Mouse (Mus musculus): ENCODE results near the gene Kcnq5. TPM values are rescaled to one million over a fixed set of nuclear protein-coding genes. Genes with fewer than 3 reads are reported as not detected.

The Kcnq5 gene
- total RNA-seq (2021), result 1 to 10 TPM; 2.2 to 3.1 TPM
- long read RNA-seq, experiment 1, partial matches to known transcripts, result 0 of 1 reads
- long read RNA-seq, experiment 1, other reads (novel, unspliced or antisense), result 1 of 1 reads
- long read RNA-seq, experiment 2, result 0 reads

- DNase-seq (ENCODE audit: low spot score in 2 of 2), result peak; percentile 40 to 57
Measured at GRCm38 (mm10) chr1:21961251-21962082, at the start of gene Kcnq5. TSS of gene Kcnq5 (minus strand) at chr1:21961942.

GRCm38 (mm10) chr1:21979755-21980154 is 18.0 kb upstream of the Kcnq5 start:
- no peak for DNase-seq (ENCODE audit: low spot score in 2 of 2)

GRCm38 (mm10) chr1:21979292-21979691 is 17.6 kb upstream of the Kcnq5 start:
- no peak for DNase-seq (ENCODE audit: low spot score in 2 of 2)

GRCm38 (mm10) chr1:21974040-21974439 is 12.3 kb upstream of the Kcnq5 start:
- DNase-seq (ENCODE audit: low spot score in 2 of 2), result no peak

GRCm38 (mm10) chr1:21967139-21967538 is 5.4 kb upstream of the Kcnq5 start:
- no peak for DNase-seq (ENCODE audit: low spot score in 2 of 2)

- DNase-seq (ENCODE audit: low spot score in 2 of 2), result no peak
Measured at GRCm38 (mm10) chr1:21962896-21963864, 1.4 kb upstream of the Kcnq5 start.

- DNase-seq (ENCODE audit: low spot score in 2 of 2), result peak in 1 of 2 experiments; percentile 14
Measured at GRCm38 (mm10) chr1:21962083-21962471, 335 bp upstream of the Kcnq5 start.

GRCm38 (mm10) chr1:21960421-21961250 is 1.1 kb downstream of the Kcnq5 start:
- DNase-seq (ENCODE audit: low spot score in 2 of 2), result peak in 1 of 2 experiments; percentile 9

GRCm38 (mm10) chr1:21959648-21960285 is 2.0 kb downstream of the Kcnq5 start:
- DNase-seq (ENCODE audit: low spot score in 2 of 2), result no peak

GRCm38 (mm10) chr1:21958013-21958412 is 3.7 kb downstream of the Kcnq5 start:
- DNase-seq (ENCODE audit: low spot score in 2 of 2), result no peak

GRCm38 (mm10) chr1:21940831-21941230 is 20.9 kb downstream of the Kcnq5 start:
- no peak for DNase-seq (ENCODE audit: low spot score in 2 of 2)

- no peak for DNase-seq (ENCODE audit: low spot score in 2 of 2)
Measured at GRCm38 (mm10) chr1:21927182-21927581, 34.6 kb downstream of the Kcnq5 start.

- DNase-seq (ENCODE audit: low spot score in 2 of 2), result no peak
Measured at GRCm38 (mm10) chr1:21923293-21923642, 38.5 kb downstream of the Kcnq5 start.

- no peak for DNase-seq (ENCODE audit: low spot score in 2 of 2)
Measured at GRCm38 (mm10) chr1:21922578-21923292, 39.0 kb downstream of the Kcnq5 start.

- no peak for DNase-seq (ENCODE audit: low spot score in 2 of 2)
Measured at GRCm38 (mm10) chr1:21919276-21919675, 42.5 kb downstream of the Kcnq5 start.

GRCm38 (mm10) chr1:21896067-21896719 is 65.5 kb downstream of the Kcnq5 start:
- no peak for DNase-seq (ENCODE audit: low spot score in 2 of 2)

- no peak for DNase-seq (ENCODE audit: low spot score in 2 of 2)
Measured at GRCm38 (mm10) chr1:21883747-21884146, 78.0 kb downstream of the Kcnq5 start.

- DNase-seq (ENCODE audit: low spot score in 2 of 2), result no peak
Measured at GRCm38 (mm10) chr1:21870889-21871288, 90.9 kb downstream of the Kcnq5 start.

GRCm38 (mm10) chr1:21868484-21868883 is 93.3 kb downstream of the Kcnq5 start:
- DNase-seq (ENCODE audit: low spot score in 2 of 2), result no peak

All from gastrocnemius, postnatal 4 days (tissue).